Mouse (Mus musculus) naive thymus-derived CD4-positive, alpha-beta T cell, adult 2 months (primary cell): ENCODE measurements around the gene Rplp2.

ENCODE experiments used
- DNase-seq: peaks from one replicate; pipeline ENCODE4 v3.0.0-alpha.2; 2011; ENCODE audit warnings: low read depth

Rplp2 gene

GRCm38 (mm10) chr7:141430585-141431240 lies 16.5 kb upstream of the Rplp2 start:
- no peak for DNase-seq

DNA sequence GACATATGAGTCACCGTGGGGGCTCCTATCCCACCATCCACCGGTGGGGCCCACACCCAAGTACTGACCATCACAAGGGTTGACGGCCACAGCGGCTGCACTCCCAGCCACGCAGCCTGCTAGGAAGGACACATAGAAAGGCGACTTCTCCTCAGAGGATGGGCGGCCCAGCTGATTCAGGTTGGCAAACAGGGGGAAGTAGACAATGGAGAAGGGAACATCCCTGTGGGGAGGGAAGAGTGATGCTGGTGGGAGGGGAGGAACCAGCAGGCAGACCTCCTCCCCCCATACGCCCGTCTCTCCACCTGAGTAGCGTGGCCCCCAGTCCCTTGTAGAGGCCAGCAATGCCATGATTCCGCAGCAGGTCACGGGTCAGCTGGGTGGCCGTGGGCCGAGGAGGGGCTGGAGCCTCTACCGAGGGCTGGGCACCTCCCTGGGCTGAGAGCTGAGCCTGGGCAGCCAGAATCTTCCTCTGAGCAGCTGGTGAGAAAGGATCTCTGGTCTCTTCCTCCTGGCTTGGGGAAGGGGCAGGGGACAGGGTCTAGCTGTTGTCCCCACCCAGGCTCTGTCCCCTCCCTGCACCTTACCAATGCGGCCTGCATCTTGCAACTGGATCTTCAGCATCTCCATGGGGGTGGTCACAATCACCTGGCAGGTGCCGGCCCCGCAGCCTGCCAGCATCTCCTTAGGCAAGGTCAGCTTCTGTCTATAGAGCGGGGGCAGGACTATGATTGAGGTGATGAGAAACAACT lies 15.6 kb upstream of the Rplp2 start:
- DNase-seq = no peak

- DNase-seq = no peak
These were observed 15.0 kb upstream of the Rplp2 start for GRCm38 (mm10) chr7:141432186-141432611.

- DNase-seq = no peak
These were observed 14.2 kb upstream of the Rplp2 start for GRCm38 (mm10) chr7:141432741-141433516.

- no peak for DNase-seq
These were observed 13.4 kb upstream of the Rplp2 start for GRCm38 (mm10) chr7:141433517-141434400.

DNA sequence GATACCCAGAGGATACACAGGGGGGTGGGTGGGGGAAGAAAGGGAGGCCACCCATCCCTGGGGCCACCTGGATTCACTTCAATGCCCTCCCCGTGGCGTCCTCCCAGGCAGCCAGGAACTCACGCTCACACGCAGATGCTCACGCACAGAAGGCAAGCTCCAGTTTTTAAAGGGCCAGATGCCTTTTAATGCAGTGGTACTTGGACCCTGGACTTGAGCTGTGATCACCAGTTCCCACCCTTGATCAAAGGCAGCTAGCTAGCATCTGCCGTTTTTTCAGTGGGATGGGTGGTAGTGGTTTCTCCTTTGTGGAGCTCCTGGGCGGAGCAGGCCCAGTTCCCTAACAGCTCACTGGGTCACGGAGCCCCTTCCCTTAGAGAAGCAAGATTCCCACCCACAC lies 12.7 kb upstream of the Rplp2 start:
- DNase-seq = peak; percentile 53

- DNase-seq = peak; percentile 80
These were observed 11.9 kb upstream of the Rplp2 start for GRCm38 (mm10) chr7:141435129-141435855.

DNA sequence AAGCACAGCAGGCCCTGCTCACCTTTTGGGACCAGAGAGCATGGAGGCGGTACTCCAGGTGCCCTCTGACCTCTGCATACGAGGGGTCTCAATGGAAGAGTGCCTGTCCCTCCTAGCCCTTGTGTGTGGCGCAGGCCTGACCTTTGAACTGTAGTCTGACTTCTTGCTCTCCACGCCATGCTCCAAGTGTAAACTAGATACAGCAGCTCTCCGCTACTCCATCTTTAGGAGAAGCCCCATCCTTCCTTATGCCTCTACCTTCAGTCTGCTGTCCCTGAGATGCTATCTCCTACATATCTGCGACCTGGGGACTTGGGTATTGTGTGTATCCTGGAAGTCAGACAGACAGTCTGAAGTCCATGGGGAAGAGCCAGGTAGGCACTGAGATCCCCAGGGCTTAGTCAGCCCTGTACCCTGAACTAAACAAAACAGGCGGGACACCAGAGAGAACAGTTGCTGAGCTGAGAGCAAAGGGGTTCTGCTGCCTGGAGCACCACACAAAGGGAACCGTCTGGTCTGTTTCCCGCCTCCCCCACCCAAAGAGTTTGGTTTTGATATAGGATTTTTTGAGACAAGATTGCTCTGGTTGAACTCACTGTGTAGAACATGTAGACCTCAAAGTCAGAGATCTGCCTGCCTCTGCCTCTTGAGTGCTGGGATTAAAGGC lies 11.2 kb upstream of the Rplp2 start:
- no peak for DNase-seq

DNA sequence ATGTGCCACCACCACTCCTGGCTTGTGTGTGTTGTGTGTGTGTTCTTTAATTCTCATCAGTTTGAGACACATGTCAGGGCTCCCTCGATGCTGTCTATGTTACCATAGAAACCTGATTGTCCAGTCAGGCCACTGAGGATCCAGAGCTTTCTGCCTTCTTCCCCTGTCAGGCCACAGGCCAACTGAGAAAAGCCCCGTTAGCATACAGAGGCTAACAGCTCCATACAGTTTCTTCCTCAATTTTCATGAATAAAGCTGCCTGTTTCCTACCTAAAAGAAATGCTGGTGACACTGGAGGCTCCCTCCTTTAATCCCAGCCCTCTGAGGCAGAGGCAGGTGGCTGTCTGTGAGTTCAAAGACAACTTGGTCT lies 10.7 kb upstream of the Rplp2 start:
- no peak for DNase-seq

GRCm38 (mm10) chr7:141437178-141438120 lies 9.7 kb upstream of the Rplp2 start, which contains the start of gene Slc25a22:
Gene Slc25a22, minus strand, starts transcription at chr7:141437892.
- peak; percentile 87 for DNase-seq

GRCm38 (mm10) chr7:141438201-141438968 lies 8.8 kb upstream of the Rplp2 start:
- no peak for DNase-seq

GRCm38 (mm10) chr7:141439140-141439679 lies 8.0 kb upstream of the Rplp2 start:
- no peak for DNase-seq

DNA sequence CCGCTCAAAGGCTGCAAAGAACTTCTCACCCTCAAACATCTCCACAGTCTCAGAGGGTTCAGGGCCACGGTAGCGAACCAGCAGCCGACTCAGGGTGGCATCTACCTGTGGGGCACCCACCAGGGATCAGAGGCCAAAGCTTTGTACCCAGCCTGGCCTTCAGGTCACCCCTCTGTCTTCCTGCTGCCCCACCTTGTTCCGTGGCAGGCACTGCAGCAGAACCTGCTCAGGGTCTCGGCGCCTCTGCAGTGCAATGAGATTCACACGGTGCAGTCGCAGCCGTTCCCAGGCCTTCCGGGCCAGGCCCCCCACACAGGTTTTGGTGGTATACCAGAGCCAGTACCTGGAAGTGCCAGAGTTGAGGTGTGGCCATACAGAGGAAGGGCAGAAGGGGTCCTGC lies 7.4 kb upstream of the Rplp2 start:
- no peak for DNase-seq

- DNase-seq = peak; percentile 74
These were observed 6.6 kb upstream of the Rplp2 start for GRCm38 (mm10) chr7:141440613-141441012.

DNA sequence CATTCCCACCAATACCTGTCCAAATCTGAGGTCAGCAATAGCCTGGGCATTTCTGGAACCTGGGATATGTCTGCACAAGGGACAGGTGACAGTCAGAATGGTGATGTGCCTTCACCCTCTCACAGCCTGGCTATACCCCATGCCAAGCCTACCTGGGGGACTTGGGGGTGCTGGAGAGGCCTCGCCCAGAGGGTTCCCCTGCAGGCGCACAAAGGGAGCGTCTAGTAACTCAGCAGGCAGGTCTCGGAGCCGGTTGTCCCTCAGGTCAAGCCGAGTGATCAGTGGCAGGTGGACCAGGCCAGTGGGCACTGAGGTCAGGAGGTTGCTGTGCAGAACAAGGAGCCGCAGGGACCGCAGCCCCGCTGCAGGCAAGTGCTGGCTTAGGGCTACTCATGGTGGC lies 5.7 kb upstream of the Rplp2 start:
- no peak for DNase-seq

DNA sequence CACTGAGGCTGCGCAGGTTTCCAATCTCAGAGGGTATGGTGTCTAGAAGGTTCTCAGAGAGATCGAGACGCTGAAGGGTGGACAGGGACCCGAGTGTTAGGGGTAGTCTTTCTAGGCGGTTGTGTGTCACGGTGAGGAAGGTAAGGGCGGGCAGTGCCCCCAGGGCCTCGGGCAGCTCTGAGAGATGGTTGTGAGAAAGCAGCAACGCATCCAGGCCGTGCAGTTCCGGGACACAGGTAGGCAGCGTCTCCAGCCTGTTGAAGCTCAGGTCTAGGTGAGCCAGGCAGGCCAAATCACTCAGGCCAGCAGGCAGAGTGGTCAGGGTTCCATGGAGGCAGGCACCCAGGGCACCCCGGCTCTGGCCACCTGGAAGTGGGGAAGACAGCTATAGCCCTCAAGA lies 5.0 kb upstream of the Rplp2 start:
- no peak for DNase-seq

DNA sequence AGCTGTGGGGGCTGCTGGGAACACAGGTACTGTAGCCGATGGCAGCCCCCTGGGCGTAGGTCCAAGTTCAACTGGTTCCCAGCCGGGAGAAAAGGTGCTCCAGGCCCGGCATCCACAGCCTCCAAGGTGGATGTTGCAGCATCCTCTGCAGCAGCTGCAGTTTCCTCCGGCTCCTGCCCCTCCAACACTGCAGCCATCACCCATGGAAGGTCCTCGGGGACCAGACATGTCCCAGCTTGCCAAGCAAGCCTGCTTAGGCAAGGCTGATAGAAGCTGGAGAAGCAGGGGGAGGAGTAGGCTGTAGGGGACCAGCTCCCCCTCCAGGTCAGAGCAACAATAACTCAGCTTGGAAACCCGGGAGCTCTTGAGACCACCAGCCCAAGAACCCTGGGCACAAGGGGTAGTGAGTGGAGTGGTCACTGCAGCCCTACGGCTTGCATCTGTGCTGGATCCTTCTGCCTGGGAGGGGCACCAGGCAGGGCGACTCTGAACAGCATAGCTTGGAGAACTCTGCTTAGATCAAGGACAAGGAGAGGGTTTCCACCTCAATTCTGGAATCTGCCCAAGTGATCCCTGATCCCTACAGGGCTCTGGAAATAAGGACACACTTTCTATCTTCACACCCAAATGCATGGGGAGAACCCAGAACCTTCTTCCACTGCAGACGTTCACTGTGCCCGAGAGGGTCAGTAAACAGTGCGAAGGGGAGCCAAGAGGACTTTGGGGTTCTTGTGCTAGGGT lies 3.9 kb upstream of the Rplp2 start:
- DNase-seq = no peak

DNA sequence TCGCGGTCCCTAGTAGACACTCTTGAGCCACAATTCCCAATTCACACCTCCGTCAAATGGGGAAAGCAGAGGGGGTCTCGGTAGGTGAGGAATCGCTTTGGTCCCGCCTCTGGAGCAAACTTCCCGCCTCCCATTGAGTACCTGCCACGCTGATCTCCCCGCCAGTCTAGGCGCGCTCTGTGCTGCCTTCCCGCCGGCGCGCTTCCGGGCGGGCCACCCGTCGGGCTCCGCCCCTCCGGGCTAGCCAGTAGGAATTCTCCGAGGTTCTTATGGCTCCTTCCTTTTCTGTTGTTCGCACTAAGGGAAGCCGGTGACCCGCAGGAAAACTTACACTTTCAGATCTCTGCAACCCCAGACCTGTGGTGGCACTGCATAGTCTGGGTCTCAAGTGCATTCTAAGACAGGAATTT lies 3.3 kb upstream of the Rplp2 start, which contains the start of gene Pidd1:
Gene Pidd1 (minus strand): TSS at position 198 of the 410 bp plus-strand sequence.
- peak; percentile 66 for DNase-seq
